Mouse (Mus musculus) megakaryocyte, adult 5-6 weeks (primary cell): Measurements from ENCODE around the gene Pitpnm2. TPM values are rescaled to one million over a fixed set of nuclear protein-coding genes. Genes with fewer than 3 reads are reported as not detected.

Experiments
- ATAC-seq: 2 replicates; pipeline ENCODE4 v1.8.0; 2016; ENCODE audit warnings: mild to moderate bottlenecking, inconsistent platforms; ENCODE audit not compliant: poor library complexity, severe bottlenecking
- total RNA-seq, 2 experiments: library from RNA; stranded (forward) in 1 of 2; stranded (reverse) in 1 of 2; fragments of 153-499, 151-499 nt in 1 of 2; fragments of 221-1000, 200-1000 nt in 1 of 2; gene quantifications; 2 replicates each; pipeline versions ENCODE4 v1.2.3 to v1.2.4; 2015 to 2017

Pitpnm2 gene
- total RNA-seq, 2 experiments from 2014 or later: 1.2 to 3.3 TPM

DNA sequence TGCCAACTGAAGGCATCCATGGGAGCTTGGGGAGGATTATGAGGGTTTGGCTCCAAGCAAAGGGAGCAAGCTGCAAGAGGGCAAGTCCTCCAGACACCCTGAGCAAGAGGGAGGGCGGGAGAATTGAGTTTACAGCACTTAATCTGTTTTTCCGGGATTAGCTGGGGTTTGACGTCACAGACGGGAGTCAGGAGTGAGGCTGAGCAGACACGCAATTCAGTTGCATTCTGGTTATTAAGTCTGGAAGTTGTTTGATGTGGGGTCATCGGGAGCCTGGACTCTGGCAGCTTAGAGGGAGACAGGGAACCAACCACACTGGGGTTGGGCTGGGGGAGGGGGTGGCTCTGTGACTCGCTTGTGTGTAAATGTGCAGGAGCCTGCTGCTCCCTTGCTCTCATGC is 90.1 kb downstream of the Pitpnm2 start:
- no peak for ATAC-seq

DNA sequence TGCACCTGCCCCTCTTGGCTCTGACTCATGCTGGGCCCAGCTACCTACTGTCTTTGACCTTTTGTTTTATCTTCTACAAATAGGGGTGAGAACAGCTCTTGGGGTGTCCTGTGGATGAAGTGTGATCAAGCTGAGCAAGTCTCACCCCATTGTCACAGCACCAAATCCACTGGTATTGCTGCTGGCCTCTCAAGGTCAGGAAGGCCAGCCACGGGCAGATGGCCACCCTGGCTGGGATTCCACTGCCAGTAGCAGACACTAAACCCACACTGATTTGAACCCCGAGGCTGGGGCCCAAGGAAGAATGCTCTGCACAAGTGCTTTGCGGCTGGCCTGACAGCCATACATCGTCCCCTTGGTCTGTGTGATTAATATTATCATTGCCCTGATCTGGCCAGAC is 91.3 kb downstream of the Pitpnm2 start:
- ATAC-seq: no peak

DNA sequence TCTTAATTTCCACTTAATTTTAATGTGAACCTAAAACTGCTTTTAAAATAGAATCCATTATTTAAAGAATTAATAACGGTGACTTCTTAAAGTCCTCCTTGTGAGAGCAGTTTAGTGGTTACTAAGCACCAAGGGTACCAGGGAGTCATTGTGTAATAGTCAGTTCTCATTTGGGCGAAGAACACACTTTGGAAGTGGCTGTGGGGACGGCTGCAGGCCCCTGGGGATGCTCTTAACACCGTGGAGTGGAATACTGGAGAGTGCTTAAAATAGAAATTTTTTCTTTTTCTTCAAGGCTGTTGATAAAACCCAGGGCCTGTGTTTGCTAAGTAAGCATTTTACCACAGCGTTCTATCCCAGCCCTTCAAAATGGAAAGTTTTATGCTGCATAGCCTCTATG is 93.6 kb downstream of the Pitpnm2 start:
- ATAC-seq: no peak

DNA sequence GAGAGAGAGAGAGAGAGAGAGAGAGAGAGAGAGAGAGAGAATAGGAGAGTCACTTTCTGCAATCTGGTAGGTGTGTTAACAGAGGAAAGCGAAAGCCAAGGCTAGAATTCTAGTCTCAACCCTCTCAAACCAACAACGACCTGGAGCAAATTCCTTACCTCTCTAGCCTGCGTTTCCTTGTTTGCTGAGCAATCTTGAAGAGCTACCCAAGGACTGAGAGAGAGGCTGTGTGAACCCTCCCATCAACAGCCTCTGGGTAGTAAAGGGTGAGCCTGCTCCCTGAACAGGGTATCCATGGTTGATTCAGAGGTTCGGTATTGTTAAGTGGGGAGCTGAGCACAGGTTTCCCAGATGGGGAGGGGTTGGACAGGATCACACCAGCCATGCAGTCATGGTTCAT is 96.8 kb downstream of the Pitpnm2 start:
- ATAC-seq: no peak

DNA sequence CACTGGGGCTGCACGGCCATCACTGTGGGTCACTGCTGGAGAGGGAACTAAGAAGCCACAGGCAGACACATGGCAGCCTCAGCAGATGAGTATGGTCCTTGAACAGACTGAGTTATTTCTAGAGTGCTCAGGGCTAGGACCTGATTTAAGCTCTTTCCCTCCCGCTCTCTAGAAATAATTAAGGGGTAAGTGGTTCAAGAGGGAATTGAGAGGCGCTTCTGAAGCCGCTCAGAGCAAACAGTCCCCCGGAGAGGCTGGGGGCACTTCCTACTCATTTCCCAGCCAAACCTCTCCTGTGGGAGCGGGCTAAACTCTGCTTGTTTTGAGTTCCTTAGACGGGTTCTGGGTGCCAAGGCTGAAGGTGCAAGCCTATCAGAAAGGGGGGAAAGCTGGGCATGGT is 98.7 kb downstream of the Pitpnm2 start:
- ATAC-seq: no peak

DNA sequence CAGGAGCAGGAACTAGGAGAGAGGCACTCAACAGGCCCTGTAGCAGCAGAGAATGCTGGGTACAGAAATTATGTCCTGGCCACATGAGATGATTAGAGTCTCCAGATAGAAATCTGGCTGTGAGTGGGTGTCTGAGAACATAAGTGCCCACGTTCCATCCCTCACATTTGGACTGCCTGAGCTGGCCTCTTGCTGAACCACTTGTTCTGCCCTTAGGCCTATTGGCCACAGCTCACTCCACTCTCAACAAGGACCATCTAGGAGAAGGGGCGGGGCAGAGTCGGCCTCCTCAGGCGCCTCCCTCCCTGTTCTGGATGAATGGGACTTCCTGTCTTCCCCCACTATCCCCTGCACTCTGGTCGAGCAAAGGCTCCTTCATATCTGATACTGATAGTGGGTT is 100.5 kb downstream of the Pitpnm2 start:
- ATAC-seq: no peak

DNA sequence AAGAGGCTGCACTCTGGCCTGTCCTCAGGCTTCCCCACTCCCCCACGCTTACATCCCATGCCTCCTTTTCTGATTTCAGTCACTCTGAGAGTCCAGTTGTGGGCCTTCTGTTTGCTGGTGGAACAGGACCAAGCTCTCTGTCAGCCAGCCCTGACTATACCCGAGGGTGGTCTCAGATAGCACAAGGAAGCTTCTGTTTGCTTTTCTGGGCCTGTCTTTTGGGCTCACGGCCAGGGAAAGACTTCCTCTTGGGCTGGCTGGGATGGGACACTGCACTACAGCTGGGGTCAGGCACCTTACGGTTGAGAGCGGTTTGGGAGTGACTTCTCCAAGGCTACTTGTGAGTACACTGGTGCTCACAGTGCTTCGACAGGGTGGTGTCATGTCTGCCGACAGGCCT is 111.5 kb downstream of the Pitpnm2 start:
- no peak for ATAC-seq

DNA sequence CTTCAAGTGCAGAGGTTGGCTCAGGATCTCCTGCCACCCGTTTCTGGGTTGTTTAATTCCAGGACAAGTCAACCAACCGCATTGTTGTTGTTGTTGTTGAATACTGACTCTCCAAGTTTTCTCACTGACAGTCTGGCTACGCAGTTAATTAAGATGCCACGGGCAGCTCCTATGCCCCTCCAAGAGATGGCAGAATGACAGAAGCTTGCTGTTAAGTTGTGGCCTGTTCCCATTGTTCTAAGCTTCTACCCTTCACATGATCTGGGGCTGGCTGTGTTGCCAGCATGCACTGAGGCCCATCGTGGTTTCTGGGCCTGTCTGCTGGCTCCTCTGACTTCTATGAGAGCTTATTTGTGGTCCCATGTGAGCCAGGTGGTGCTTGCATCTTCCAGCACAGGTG is 115.3 kb downstream of the Pitpnm2 start:
- ATAC-seq: no peak

DNA sequence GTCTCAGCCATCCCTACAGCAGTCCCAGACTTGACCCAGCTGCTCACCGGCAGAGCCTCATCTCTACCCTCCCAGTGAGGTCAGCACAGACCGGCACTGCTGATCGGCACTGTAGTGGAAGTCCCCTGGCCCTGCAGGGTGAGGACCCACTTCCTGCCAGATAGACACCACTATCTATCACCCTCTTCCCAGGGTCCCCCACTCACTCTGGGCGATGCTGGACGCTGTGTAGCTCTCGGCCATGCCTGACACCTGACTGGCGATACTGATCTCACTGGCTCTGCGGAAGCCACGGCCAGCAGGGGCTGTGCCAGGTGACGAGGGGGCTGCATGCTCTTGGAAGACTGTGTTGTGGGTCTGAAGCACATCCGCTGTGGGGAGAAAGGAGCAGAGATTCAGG is 124.5 kb downstream of the Pitpnm2 start:
- ATAC-seq: no peak

DNA sequence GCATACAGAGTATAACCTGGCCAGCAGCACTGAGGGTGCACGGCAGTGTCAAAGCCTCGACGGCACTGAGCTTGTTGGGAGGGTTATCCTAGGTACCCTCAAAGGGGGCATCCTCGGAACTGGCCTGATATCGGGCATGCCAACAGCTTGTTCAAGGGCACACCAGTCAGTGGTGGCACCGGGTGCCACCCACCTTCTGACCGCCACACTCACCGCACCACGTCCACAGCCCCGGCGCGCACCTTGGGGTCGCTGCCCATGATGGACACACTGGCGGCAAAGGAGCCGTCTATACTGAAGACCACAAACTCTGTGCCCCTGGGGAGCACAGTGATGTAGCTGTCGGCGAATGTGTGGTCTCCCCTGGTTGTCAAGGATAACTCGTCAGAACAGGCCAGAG is 127.2 kb downstream of the Pitpnm2 start:
- no peak for ATAC-seq

DNA sequence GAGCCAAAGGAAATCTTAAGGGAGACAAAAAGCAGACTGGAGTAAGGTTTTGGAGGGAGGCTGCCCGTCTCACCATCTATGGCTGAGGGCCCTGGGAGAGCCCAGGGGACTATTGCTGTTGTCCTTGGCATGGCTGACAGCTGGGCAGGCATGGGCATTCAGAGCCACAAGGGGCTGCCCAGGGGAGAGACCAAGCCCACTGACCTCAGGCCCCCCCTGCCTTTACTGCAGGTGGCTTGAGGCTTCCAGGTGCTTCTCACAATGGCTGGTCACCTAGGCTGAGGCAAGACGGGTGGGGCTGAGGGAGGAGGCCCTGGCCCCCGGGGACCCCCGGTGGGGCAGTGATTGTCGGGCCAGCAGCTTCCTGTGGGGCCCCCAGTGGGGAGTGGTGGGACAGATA is 130.4 kb downstream of the Pitpnm2 start:
- no peak for ATAC-seq

DNA sequence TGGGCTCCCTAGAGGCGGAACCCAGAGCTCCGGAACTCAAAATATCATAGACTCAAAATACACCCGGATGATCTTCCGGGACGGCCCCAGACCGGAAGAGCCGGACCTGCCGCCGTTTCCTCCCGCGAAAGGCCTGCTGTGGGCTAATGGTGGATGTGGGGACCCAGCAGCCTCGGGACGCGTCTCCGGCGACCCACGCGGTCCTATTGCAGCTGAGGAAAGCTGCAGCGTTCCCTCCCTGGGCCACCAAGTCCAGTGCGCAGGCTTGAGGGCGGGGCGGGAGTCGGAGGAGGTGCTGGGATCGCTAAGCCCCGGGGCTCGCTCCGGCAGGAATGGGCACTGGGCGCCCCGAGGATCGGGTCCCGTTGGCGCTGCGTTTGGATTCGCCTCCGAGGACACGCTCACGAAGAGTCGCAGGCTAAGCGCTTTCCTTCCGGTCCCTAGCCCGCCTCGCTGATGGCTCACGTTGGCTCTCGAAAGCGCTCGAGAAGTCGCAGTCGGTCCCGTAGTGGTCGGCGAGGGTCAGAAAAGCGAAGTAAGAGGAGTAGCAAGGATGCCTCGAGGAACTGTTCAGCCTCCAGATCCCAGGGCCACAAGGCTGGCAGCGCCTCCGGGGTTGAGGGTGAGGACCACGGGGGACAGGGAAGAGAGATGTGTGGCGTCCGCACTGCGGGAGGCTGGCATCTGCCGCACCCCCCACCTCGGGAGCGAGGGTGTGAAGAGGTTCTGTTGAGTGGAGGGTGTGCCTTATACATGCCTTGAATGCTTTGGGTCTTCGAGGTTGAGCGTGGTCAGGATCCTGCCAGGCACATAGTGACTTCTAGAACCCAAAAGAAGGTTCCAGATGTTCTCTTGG is 133.3 kb downstream of the Pitpnm2 start, which contains the start of gene Arl6ip4:
TSS of gene Arl6ip4 (plus strand) at position 100 of the 856 bp plus-strand sequence.
- ATAC-seq: peak; percentile 28; the same call in 1 of the 2 replicates

DNA sequence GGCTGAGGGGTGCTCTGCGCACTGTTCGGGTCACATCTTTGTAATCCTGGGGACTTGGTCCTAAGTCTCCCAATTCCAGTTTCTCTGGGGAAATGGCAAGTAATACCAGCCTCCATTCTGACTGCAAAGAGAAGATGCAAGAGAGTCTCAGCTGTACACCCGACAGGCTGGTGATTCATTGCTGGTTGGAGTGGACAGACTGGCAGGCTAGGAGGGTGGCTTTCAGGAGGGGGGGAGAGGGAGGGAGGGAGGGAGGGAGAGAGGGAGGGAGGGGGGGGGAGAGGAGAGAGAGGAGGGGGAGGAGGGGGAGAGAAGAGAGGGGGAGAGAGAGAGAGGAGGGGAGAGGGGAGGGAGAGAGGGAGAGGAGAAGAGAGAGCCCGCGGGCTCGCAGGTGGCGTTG is 134.0 kb downstream of the Pitpnm2 start:
- ATAC-seq: no peak

DNA sequence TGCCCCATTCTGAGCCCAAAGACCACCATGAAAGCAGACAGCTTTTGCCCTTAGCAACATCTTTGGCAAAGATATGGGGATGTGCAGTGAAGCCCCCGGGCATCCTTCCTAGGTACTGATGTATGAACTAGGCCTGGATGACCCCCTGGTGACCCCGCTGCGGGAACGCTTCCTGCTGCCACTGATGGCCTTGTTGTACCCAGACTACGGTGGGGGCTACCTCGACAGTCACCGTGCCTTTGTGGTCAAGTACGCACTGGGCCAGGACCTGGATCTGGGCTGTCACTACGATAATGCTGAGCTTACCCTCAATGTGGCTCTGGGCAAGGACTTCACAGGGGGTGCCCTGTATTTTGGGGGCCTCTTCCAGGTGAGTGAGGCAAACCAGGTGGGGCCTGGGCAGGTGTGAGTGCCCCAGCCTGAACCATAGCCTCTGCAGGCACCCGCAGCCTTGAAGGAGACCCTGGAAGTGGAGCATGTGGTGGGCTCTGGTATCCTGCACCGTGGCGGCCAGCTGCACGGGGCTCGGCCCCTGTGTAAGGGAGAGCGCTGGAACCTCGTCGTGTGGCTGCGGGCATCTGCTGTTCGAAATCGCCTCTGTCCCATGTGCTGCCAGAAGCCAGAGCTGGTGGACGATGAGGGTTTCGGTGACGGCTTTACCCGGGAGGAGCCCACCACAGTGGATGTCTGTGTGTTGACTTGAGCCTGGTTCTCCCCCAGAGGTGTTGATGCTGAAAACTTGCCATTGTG is 135.1 kb downstream of the Pitpnm2 start:
- ATAC-seq: no peak

DNA sequence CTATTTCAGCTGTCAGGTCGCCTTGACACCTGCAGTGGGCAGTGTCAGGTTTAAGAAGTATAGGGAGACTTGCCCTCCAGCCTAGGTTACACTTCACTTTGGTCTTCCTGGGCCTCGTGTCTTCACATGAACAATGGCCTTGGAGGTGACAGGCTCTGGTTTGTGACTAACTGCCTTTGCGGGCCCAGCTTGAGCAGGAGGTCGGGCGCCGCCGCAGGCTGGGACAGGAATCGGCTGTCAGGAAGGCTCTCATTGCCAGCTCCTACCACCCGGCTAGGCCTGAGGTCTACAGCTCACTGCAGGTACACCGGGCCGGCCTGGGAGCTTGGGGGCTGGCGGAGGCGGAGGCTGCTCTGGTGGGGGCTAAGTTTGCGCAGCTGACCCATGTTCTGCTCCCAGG is 136.5 kb downstream of the Pitpnm2 start:
- no peak for ATAC-seq

DNA sequence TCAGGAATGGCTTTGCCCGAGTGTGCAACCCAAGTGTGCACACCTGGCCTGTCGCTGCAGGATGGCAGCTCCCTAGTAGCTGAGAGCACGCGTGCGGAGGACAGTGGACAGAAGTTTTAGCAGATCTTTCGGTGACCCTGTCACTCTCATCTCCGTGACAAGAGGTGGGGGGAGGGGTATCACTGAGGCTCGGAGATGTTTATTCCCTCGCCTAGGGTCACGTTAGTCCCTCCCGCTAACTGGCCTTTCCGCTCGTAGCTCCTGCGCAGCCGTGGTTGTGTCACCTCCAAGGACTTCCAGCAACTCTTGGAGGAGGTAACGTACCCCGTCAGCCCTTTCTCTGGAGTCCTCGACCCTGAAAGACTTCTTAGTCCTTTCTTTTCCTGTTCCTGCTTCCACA is 137.0 kb downstream of the Pitpnm2 start:
- ATAC-seq: no peak

DNA sequence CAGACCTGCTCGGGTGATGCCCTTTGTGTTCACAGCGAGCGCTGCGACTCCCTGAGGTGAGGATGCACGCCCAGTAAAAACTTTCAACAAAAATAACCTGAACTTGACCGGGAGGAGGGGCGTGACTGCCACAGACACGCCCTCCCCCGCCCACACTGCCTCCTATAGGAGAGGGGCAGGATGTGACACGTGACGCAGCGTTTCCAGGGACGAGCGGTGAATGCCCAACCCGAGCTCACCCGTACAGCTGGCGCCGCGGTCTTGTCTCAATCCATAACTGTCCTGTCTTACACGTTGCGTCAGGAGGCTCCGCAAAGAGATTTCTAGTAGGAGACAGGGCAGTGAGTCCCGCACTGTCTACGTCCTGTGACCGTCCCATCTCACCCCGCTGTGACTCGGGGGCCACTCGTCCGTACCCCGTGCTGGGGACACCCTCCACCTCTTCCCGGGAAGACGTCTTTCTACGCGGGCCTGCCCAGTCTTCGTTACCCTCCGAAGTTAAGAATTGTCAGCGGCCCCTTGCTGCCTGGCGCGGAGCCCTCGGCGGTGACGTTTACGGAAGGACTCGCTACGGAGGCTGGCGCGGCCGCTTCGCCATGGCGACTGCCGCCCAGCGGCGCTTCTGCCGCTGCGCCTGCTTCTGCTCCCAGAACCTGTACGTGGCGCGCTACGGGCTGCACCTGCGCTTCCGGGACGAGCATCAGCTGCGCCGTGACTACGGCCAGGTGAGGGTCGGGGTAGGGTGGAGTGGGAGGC is 137.6 kb downstream of the Pitpnm2 start, which contains the start of gene Ogfod2:
TSS of gene Ogfod2 (plus strand) at position 556 of the 756 bp plus-strand sequence.
- peak; percentile 87 for ATAC-seq

DNA sequence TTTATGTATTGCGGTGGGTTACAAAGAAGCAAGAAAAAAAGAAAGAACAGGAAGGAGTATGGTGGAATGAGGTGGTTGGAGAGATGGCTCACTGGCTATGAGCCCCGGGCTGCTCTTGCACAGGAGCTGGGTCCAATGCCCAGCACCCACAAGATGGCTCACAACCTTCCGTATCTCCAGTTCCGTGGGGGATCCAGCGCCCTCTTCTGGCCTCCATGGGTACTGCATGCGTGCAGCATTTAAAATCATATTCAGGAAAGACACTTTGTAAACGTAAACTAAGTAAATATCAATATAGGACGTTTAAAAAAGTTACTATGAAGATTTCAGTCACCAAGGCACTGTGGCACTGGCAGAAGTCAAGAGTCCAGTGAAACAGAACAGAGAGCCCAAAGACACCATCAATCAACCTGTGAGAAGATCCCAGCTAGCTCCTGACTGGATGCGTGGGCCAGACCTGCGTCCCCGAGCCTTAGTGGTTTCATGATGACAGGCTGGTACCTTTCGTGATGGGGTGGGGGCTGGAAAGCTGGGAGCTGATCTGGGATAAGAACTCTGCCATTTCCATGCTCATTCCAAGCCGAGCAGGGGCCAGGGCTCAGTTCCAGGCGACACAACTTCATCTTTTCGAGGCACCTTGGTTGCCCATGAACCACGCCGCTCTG is 138.4 kb downstream of the Pitpnm2 start:
- ATAC-seq: 0 out of 2 replicates have a peak, but pooled peaks have one; percentile 26

DNA sequence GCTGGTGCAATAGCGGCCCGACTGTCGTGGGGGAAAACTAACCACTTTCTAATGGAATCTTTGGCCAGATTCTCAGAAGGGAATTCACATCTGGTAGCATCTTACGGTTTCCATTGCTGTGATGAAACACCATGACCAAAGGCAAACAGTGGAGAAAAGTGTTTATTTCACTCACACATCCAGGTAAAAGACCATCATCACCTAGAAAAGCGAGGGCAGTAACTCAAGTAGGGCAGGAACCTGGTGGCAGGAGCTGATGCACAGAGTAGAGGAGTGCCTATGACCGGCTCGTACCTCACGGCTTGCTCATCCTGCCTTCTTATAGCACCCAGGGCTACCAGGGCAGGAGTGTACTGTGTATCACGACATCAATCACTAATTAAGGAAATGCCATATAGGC is 146.0 kb downstream of the Pitpnm2 start:
- no peak for ATAC-seq

DNA sequence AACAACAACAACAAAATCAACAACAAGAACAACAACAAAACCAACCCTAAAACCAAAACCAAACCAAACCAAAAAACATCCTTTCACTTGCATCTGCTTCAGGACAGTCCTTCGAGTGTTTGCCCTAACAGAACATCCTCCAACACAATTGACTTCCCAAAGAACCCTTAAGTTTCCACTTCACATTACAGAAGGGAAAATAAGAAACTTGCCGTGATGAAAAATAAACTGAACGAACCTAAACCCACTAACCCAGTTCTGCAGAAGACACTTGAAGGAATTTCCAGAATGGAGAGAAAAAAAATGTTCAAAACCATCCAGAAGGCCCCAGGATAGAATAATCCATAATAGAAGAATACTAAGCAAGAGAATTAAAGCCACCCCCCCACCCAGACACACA is 146.5 kb downstream of the Pitpnm2 start:
- no peak for ATAC-seq

DNA sequence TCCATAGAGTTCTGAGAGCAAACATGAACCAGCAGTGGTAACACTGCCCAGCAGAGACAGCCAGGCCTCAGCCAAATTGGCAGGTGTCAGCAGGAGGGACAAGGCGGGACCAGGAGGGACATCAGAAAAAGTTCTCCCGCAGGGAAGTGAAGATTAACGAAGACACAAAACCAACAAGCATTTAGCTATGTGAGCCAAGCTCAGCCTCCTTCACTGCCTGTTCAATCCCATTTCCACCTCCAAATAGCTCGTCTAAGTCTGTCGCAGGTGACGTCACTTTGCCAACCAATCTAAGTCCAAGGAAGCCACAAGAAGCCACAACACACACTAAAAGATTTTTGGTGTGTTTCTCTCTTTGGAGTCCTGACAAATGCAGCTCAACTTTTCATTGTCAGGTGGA is 147.2 kb downstream of the Pitpnm2 start:
- no peak for ATAC-seq
